Mouse (Mus musculus): ENCODE data around the gene Angptl8. TPM values are rescaled to one million over a fixed set of nuclear protein-coding genes. Genes with fewer than 3 reads are reported as not detected.

Gene Angptl8
- polyA plus RNA-seq, 1 experiment from 2014 or later = 1.2 TPM

GRCm38 (mm10) chr9:21831558-21832240 is 3.6 kb upstream of the Angptl8 start:
- no peak overlapping the region for H3K27ac ChIP-seq
- no peak for ATAC-seq (replicated peaks; ENCODE audit: insufficient number of reproducible peaks, insufficient read depth, low FRiP score, low read depth)
- no peak overlapping the region for H3K4me2 ChIP-seq
- WGBS = 88% methylated on average over 20 of the region's 20 CpGs
- no peaks in the 10 kb centered on the region for H3K27me3 ChIP-seq
- no peaks in the 10 kb centered on the region for H3K9me3 ChIP-seq (replicated peaks)
- no peaks in the 10 kb centered on the region for H3K4me1 ChIP-seq (replicated peaks)
- H3K9ac ChIP-seq = no peak overlapping the region
- H3K4me3 ChIP-seq = no peak overlapping the region
- H3K36me3 ChIP-seq = peaks cover 18% of the 10 kb centered on the region

- Histone ChIP-seq H3K4me2 (no peak overlapping the region), H3K27me3 (no peaks in the 10 kb centered on the region), H3K27ac (no peak overlapping the region), H3K36me3 (peaks cover 25% of the 10 kb centered on the region), H3K4me3 (no peak overlapping the region), H3K4me1 (replicated peaks) (peaks cover 6% of the 10 kb centered on the region; the same call in 1 of the 2 replicates), H3K9ac (no peak overlapping the region), H3K9me3 (replicated peaks) (no peaks in the 10 kb centered on the region)
- ATAC-seq (replicated peaks; ENCODE audit: insufficient number of reproducible peaks, insufficient read depth, low FRiP score, low read depth) = no peak
- 90% methylated on average over 2 of the region's 2 CpGs for WGBS
Observed at GRCm38 (mm10) chr9:21837690-21838089, 2.4 kb downstream of the Angptl8 start.

DNA sequence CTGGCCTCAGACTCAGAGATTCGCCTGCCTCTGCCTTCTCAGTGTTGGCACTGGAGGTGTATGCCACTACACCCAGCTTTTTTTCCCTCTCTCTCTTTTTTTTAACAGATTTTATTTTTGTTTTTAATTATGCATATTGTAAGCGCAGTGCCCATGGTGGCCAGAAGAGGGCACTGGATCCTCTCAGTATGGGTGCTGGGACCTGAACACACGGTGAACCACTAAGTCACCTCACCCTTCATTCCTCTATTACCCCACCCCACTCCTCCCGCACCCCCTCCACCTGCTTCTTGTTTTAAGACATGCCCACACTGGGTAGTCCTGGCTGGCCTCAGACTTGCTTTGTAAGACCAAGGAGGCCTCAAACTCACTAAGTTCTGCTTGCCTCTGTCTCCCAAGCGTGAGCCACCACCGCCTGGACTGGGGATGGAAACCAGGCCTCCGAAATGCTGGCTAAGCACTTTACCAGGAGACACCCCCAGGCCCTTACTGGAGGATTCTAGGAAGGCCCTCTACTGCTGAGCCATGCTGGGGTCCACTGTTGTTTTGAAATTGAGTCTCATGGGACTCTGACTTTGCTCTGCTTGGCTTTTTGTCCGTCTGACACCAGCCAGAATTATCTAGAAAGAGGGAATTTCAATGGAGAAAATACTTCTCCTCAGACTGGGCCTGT is 4.9 kb downstream of the Angptl8 start:
- no peaks in the 10 kb centered on the region for H3K9me3 ChIP-seq (replicated peaks)
- no peak overlapping the region for H3K9ac ChIP-seq
- H3K27ac ChIP-seq = peak overlapping the region; percentile 33; the same call in 1 of the 2 replicates
- H3K4me3 ChIP-seq = no peak overlapping the region
- H3K4me2 ChIP-seq = no peak overlapping the region
- no peak for ATAC-seq (replicated peaks; ENCODE audit: insufficient number of reproducible peaks, insufficient read depth, low FRiP score, low read depth)
- no peaks in the 10 kb centered on the region for H3K27me3 ChIP-seq
- H3K36me3 ChIP-seq = peaks cover 27% of the 10 kb centered on the region
- WGBS = 62% methylated on average over 8 of the region's 8 CpGs
- H3K4me1 ChIP-seq (replicated peaks) = peaks cover 15% of the 10 kb centered on the region

GRCm38 (mm10) chr9:21841340-21841739 is 6.0 kb downstream of the Angptl8 start:
- no peak overlapping the region for H3K4me3 ChIP-seq
- WGBS = 90% methylated on average over 6 of the region's 6 CpGs
- no peak overlapping the region for H3K9ac ChIP-seq
- H3K4me1 ChIP-seq (replicated peaks) = peaks cover 22% of the 10 kb centered on the region
- no peak overlapping the region for H3K4me2 ChIP-seq
- peaks cover 26% of the 10 kb centered on the region for H3K36me3 ChIP-seq
- ATAC-seq (replicated peaks; ENCODE audit: insufficient number of reproducible peaks, insufficient read depth, low FRiP score, low read depth) = no peak
- H3K9me3 ChIP-seq (replicated peaks) = no peaks in the 10 kb centered on the region
- peak overlapping the region; percentile 33; the same call in 1 of the 2 replicates for H3K27ac ChIP-seq
- no peaks in the 10 kb centered on the region for H3K27me3 ChIP-seq

DNA sequence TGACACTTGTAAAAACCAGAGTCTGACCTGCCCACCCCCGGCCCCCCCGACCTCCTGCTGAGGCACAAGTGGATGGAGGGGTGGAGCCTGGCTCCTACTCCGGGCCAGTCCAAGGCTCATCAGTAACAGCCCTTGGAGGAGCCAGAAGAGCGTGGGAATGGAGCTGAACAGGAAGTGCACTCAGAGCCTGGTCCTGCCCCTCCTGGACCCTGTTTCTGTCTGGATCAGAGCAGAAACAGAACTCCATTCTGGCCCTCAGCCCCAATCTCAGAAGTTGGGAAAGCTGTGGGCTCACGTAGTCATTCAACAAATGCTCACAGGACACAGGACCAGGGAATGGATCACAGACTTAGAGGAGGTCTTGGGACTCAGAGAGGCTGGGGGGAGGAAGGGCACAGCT is 7.1 kb downstream of the Angptl8 start:
- Histone ChIP-seq H3K9ac (peak overlapping the region; percentile 16; the same call in 1 of the 2 replicates), H3K27me3 (no peaks in the 10 kb centered on the region), H3K4me2 (no peak overlapping the region), H3K27ac (peak overlapping the region; percentile 79), H3K9me3 (replicated peaks) (no peaks in the 10 kb centered on the region), H3K4me1 (replicated peaks) (peaks cover 32% of the 10 kb centered on the region), H3K4me3 (no peak overlapping the region), H3K36me3 (peaks cover 22% of the 10 kb centered on the region)
- 25% methylated on average over 5 of the region's 5 CpGs for WGBS
- ATAC-seq (replicated peaks; ENCODE audit: insufficient number of reproducible peaks, insufficient read depth, low FRiP score, low read depth) = peak; percentile 45; the same call in 1 of the 2 replicates

- Histone ChIP-seq H3K4me1 (replicated peaks) (peaks cover 39% of the 10 kb centered on the region), H3K9ac (no peak overlapping the region), H3K9me3 (replicated peaks) (no peaks in the 10 kb centered on the region), H3K4me3 (no peak overlapping the region), H3K36me3 (peaks cover 16% of the 10 kb centered on the region), H3K4me2 (no peak overlapping the region), H3K27me3 (no peaks in the 10 kb centered on the region), H3K27ac (peak overlapping the region; percentile 79)
- no peak for ATAC-seq (replicated peaks; ENCODE audit: insufficient number of reproducible peaks, insufficient read depth, low FRiP score, low read depth)
- WGBS = 47% methylated on average over 6 of the region's 6 CpGs
Observed at GRCm38 (mm10) chr9:21843086-21843485, 7.8 kb downstream of the Angptl8 start.

DNA sequence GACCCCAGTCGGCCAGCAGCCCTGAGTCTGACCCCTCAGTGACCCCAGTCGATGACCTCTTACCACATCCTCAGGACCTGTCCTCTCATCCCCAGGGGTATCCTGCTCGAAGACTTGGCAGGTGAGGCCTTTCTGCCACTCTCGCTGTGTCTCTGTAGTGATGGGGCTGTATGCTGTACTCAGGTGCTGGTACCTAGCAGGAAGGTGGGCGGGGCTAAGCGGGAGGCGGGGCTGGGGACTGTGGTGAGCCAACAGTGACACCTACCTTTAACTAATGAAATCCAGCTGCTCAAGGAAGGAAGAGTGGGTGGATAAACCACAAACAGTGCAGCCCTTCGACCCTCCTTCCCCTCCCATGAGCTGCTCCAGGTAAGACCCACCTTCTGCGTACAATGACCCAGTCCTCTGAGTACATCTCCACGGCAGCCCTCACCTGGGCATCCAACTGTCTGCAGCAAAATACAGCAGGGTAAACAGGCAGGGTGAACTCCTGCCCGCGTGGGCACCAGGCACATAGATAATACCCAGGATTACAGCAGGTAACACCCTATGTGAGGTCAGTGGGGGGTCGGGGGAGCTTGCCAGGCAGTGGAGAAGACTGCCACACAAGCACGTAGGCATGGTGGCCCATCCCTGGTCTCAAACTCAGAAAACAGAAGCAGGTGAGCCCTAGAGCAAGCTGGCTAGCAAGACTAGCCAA is 10.2 kb downstream of the Angptl8 start:
- Histone ChIP-seq H3K4me1 (replicated peaks) (peaks cover 42% of the 10 kb centered on the region), H3K27ac (peak overlapping the region; percentile 91), H3K4me3 (no peak overlapping the region), H3K36me3 (peaks cover 9% of the 10 kb centered on the region; the same call in 1 of the 2 replicates), H3K9me3 (replicated peaks) (no peaks in the 10 kb centered on the region), H3K4me2 (no peak overlapping the region), H3K9ac (no peak overlapping the region), H3K27me3 (no peaks in the 10 kb centered on the region)
- ATAC-seq (replicated peaks; ENCODE audit: insufficient number of reproducible peaks, insufficient read depth, low FRiP score, low read depth) = no peak
- WGBS = 40% methylated on average over 14 of the region's 14 CpGs

GRCm38 (mm10) chr9:21846755-21847341 is 11.5 kb downstream of the Angptl8 start:
- peak overlapping the region; percentile 40 for H3K4me3 ChIP-seq
- peak; percentile 79 for ATAC-seq (replicated peaks; ENCODE audit: insufficient number of reproducible peaks, insufficient read depth, low FRiP score, low read depth)
- H3K9ac ChIP-seq = peak overlapping the region; percentile 31; the same call in 1 of the 2 replicates
- peak overlapping the region; percentile 63 for H3K4me2 ChIP-seq
- H3K27me3 ChIP-seq = no peaks in the 10 kb centered on the region
- H3K9me3 ChIP-seq (replicated peaks) = no peaks in the 10 kb centered on the region
- H3K4me1 ChIP-seq (replicated peaks) = peaks cover 42% of the 10 kb centered on the region
- peaks cover 9% of the 10 kb centered on the region; the same call in 1 of the 2 replicates for H3K36me3 ChIP-seq
- peak overlapping the region; percentile 91 for H3K27ac ChIP-seq
- 21% methylated on average over 11 of the region's 11 CpGs for WGBS

DNA sequence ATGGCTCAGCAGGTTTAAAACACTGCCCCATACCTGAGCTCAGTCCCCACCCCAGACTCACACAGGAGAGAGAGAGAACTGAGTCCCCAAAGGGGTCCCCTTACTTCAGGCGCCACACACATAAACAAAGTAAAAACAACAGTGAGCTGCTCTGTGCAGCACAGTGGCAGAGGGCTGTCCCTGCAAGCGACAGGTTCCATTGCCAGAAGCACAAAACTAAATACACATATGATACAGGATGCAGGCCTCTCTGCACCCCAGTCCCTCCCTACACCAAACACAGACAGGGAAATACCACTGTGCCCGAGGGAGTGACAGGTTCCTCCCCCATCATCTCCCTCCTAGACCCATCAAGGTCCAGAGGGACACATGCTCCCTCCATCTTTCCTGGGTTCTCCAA is 12.1 kb downstream of the Angptl8 start:
- Histone ChIP-seq H3K27ac (peak overlapping the region; percentile 91), H3K27me3 (no peaks in the 10 kb centered on the region), H3K4me1 (replicated peaks) (peaks cover 44% of the 10 kb centered on the region), H3K9ac (0 out of 2 replicates have a peak overlapping the region, but pooled peaks have one; percentile 2), H3K9me3 (replicated peaks) (no peaks in the 10 kb centered on the region), H3K36me3 (peaks cover 9% of the 10 kb centered on the region; the same call in 1 of the 2 replicates), H3K4me3 (peak overlapping the region; percentile 40), H3K4me2 (peak overlapping the region; percentile 63)
- 17% methylated on average over 3 of the region's 3 CpGs for WGBS
- peak; percentile 13; the same call in 1 of the 2 replicates for ATAC-seq (replicated peaks; ENCODE audit: insufficient number of reproducible peaks, insufficient read depth, low FRiP score, low read depth)

- H3K27me3 ChIP-seq = no peaks in the 10 kb centered on the region
- H3K4me1 ChIP-seq (replicated peaks) = peaks cover 44% of the 10 kb centered on the region
- H3K4me3 ChIP-seq = no peak overlapping the region; the same call in 1 of the 2 replicates
- WGBS = 48% methylated on average over 10 of the region's 10 CpGs
- H3K4me2 ChIP-seq = peak overlapping the region; percentile 63
- ATAC-seq (replicated peaks; ENCODE audit: insufficient number of reproducible peaks, insufficient read depth, low FRiP score, low read depth) = no peak
- peak overlapping the region; percentile 16; the same call in 1 of the 2 replicates for H3K9ac ChIP-seq
- H3K36me3 ChIP-seq = peaks cover 9% of the 10 kb centered on the region; the same call in 1 of the 2 replicates
- H3K9me3 ChIP-seq (replicated peaks) = no peaks in the 10 kb centered on the region
- peak overlapping the region; percentile 91 for H3K27ac ChIP-seq
Observed at GRCm38 (mm10) chr9:21847926-21848325, 12.6 kb downstream of the Angptl8 start.

Measured in heart, embryonic 15.5 days (tissue).